Mouse (Mus musculus) forebrain, embryonic 11.5 days (tissue): ENCODE data around the gene R3hdm2. TPM values are rescaled to one million over a fixed set of nuclear protein-coding genes. Genes with fewer than 3 reads are reported as not detected.

Experiments
- ATAC-seq: fragments of 200-750 bp; cut with Nextera tagmentation; replicated peaks from 2 replicates; pipeline ENCODE4 v1.8.0; 2017; ENCODE audit warnings: moderate TSS enrichment; ENCODE audit not compliant: low FRiP score
- DNase-seq: peaks from one replicate; pipeline ENCODE4 v3.0.0-alpha.2; 2017; ENCODE audit warnings: low spot score
- H3K27ac ChIP-seq: fragments of 300-500 bp; sonication (generic); 2 replicates; pipeline ENCODE4 v1.5.1; 2014; ENCODE audit warnings: low read depth, low read length
- H3K27me3 ChIP-seq: fragments of 300-500 bp; sonication (generic); 2 replicates; pipeline ENCODE4 v1.6.1; 2014; ENCODE audit warnings: mild to moderate bottlenecking, low read length, mixed read lengths; ENCODE audit not compliant: control insufficient read depth, insufficient read depth
- H3K36me3 ChIP-seq: fragments of 300-500 bp; sonication (generic); 2 replicates; pipeline ENCODE4 v1.6.1; 2014; ENCODE audit warnings: mild to moderate bottlenecking, low read length, moderate library complexity, mixed read lengths; ENCODE audit not compliant: control insufficient read depth, insufficient read depth
- H3K4me1 ChIP-seq: fragments of 300-500 bp; sonication (generic); replicated peaks from 2 replicates; pipeline ENCODE4 v1.6.1; 2014; ENCODE audit warnings: low read length, mixed read lengths; ENCODE audit not compliant: control insufficient read depth, insufficient read depth
- H3K4me2 ChIP-seq: fragments of 300-500 bp; sonication (generic); 2 replicates; pipeline ENCODE4 v1.6.1; 2014; ENCODE audit warnings: low read depth, mild to moderate bottlenecking, low read length, moderate library complexity, mixed read lengths; ENCODE audit not compliant: severe bottlenecking
- H3K4me3 ChIP-seq: fragments of 300-500 bp; sonication (generic); 2 replicates; pipeline ENCODE4 v1.5.1; 2014; ENCODE audit warnings: low read depth, low read length
- H3K9ac ChIP-seq: fragments of 300-500 bp; sonication (generic); 2 replicates; pipeline ENCODE4 v1.6.1; 2014; ENCODE audit warnings: low read length
- H3K9me3 ChIP-seq: fragments of 300-500 bp; sonication (generic); 2 replicates; pipeline ENCODE4 v1.6.1; 2016; ENCODE audit warnings: low read length, mixed read lengths; ENCODE audit not compliant: control insufficient read depth
- WGBS: fragments of 180-500 bp; shearing (Covaris S2); extraction: QIAGEN DNeasy Blood & Tissue Kit; methylation state at CpG from one replicate; pipeline ENCODE4 v1.1.7; 2014; 5-methylcytosine and 5-hydroxymethylcytosine counted together
- polyA plus RNA-seq: library from polyadenylated mRNA; unstranded; fragments of >200 nt; fragmentation: Nextera tagmentation; extraction: Ambion mirVana; gene quantifications from 2 replicates; pipeline ENCODE4 v1.2.1, GENCODE M21; 2014

R3hdm2 gene
- polyA plus RNA-seq, 1 experiment from 2014 or later: 44.6 TPM

DNA sequence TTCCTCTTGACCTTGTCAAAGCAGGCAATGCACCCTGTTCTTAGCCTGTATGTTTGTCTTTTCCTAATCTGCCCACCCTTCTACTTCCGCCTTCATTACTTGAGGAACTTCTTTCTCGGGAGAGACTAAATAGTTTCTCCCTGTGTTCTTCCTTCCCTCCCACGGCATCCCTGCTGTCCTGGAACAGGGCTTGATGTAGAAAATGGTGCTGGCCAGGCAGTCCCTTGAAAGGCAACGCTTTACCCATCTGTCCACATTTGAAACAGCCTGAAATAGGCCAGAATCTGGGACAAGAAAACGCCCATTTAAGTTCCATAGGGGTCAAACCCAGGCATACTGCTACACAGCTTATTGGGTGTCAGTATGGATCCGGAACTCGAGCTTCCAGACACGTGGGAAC lies 30.3 kb upstream of the R3hdm2 start:
- Histone ChIP-seq H3K36me3 (no peaks in the 10 kb centered on the region), H3K9ac (no peak overlapping the region), H3K4me2 (no peak overlapping the region), H3K9me3 (no peaks in the 10 kb centered on the region), H3K4me1 (peaks cover 2% of the 10 kb centered on the region; the same call in 1 of the 2 replicates), H3K27me3 (no peaks in the 10 kb centered on the region), H3K27ac (no peak overlapping the region), H3K4me3 (no peak overlapping the region)
- ATAC-seq (0 out of 2 replicates have a peak, but pooled peaks have one; percentile 11), DNase-seq (no peak)
- 79% methylated on average over 8 of the region's 8 CpGs for WGBS

GRCm38 (mm10) chr10:127350594-127351284 lies 29.4 kb upstream of the R3hdm2 start:
- DNase-seq (peak; percentile 88), ATAC-seq (peak; percentile 80)
- Histone ChIP-seq H3K9me3 (no peaks in the 10 kb centered on the region), H3K27ac (no peak overlapping the region), H3K4me2 (peak overlapping the region; percentile 46; the same call in 1 of the 2 replicates), H3K27me3 (no peaks in the 10 kb centered on the region), H3K36me3 (no peaks in the 10 kb centered on the region), H3K4me1 (peaks cover 2% of the 10 kb centered on the region; the same call in 1 of the 2 replicates), H3K9ac (peak overlapping the region; percentile 41), H3K4me3 (peak overlapping the region; percentile 18)
- 16% methylated on average over 24 of the region's 24 CpGs for WGBS

GRCm38 (mm10) chr10:127351285-127351595 lies 28.9 kb upstream of the R3hdm2 start:
- no peak for ATAC-seq
- Histone ChIP-seq H3K9me3 (no peaks in the 10 kb centered on the region), H3K36me3 (no peaks in the 10 kb centered on the region), H3K9ac (no peak overlapping the region; the same call in 1 of the 2 replicates), H3K4me2 (no peak overlapping the region; the same call in 1 of the 2 replicates), H3K4me1 (peaks cover 2% of the 10 kb centered on the region; the same call in 1 of the 2 replicates), H3K4me3 (no peak overlapping the region), H3K27me3 (no peaks in the 10 kb centered on the region), H3K27ac (no peak overlapping the region)
- DNase-seq: no peak
- WGBS: 85% methylated on average over 8 of the region's 8 CpGs

DNA sequence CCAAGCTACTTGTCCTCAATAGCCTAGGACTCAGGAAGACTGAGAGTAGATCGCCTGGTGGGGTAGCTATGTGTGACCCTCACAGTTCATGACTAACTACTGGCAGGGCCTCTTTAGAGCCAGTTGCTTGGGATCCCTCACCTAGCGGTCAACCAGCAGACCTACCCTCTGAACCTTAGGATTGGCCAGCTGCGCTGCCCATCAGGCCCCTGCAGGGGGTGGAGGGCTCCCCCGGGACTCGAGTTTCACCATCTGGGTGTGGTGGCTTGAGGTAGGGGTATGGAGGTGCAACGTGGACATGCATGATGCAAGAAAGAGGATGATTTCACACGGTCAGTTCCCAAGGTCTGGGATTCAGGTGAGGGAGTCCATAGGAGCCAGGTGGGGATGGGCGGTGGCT lies 28.4 kb upstream of the R3hdm2 start:
- Histone ChIP-seq H3K4me1 (peaks cover 2% of the 10 kb centered on the region; the same call in 1 of the 2 replicates), H3K9me3 (no peaks in the 10 kb centered on the region), H3K27ac (no peak overlapping the region), H3K4me2 (no peak overlapping the region), H3K36me3 (no peaks in the 10 kb centered on the region), H3K27me3 (no peaks in the 10 kb centered on the region), H3K4me3 (no peak overlapping the region), H3K9ac (no peak overlapping the region)
- 77% methylated on average over 8 of the region's 8 CpGs for WGBS
- DNase-seq (no peak), ATAC-seq (no peak)

DNA sequence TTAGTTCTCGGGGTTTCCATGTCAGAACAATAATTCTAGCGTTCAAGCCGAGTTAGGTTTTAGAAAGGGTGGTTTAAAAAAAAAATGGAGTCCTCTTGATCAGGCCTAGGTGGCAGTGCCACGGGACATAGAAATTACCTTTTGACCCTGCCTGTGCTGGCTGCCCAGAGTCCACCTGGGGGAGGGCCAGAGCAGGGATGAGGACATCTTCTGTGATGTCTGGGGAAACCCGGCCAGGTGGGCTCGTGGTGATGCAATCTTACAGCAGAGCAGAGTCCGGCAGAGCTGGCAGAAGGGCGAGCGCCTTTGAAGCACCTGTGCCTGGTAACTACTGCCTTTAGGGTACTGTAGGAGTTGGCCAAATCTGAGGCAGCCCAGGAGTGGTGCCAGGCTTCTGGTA lies 27.9 kb upstream of the R3hdm2 start:
- H3K4me2 ChIP-seq: no peak overlapping the region
- no peaks in the 10 kb centered on the region for H3K36me3 ChIP-seq
- WGBS: 89% methylated on average over 9 of the region's 9 CpGs
- H3K27me3 ChIP-seq: no peaks in the 10 kb centered on the region
- peaks cover 2% of the 10 kb centered on the region; the same call in 1 of the 2 replicates for H3K4me1 ChIP-seq
- no peaks in the 10 kb centered on the region for H3K9me3 ChIP-seq
- no peak overlapping the region for H3K27ac ChIP-seq
- no peak overlapping the region for H3K4me3 ChIP-seq
- ATAC-seq (no peak), DNase-seq (no peak)
- no peak overlapping the region for H3K9ac ChIP-seq

- WGBS: 90% methylated on average over 11 of the region's 11 CpGs
- H3K4me3 ChIP-seq: no peak overlapping the region
- no peak overlapping the region for H3K4me2 ChIP-seq
- H3K9ac ChIP-seq: no peak overlapping the region
- H3K9me3 ChIP-seq: no peaks in the 10 kb centered on the region
- H3K4me1 ChIP-seq: peaks cover 2% of the 10 kb centered on the region; the same call in 1 of the 2 replicates
- no peak for DNase-seq
- no peaks in the 10 kb centered on the region for H3K36me3 ChIP-seq
- H3K27ac ChIP-seq: no peak overlapping the region
- no peaks in the 10 kb centered on the region for H3K27me3 ChIP-seq
- ATAC-seq: no peak
These were observed 27.4 kb upstream of the R3hdm2 start for GRCm38 (mm10) chr10:127352766-127353165.

GRCm38 (mm10) chr10:127353909-127354895 lies 25.9 kb upstream of the R3hdm2 start, which contains the start of gene Inhbe:
Inhbe (minus strand) TSS chr10:127354411.
- no peak within 1 kb of the TSS for H3K4me3 ChIP-seq
- H3K4me2 ChIP-seq: no peak within 1 kb of the TSS
- no peaks in the 10 kb centered on the region for H3K9me3 ChIP-seq
- peaks cover 2% of the 10 kb centered on the region; the same call in 1 of the 2 replicates for H3K4me1 ChIP-seq
- no peaks in the 10 kb centered on the region for H3K27me3 ChIP-seq
- H3K9ac ChIP-seq: no peak within 1 kb of the TSS
- 85% methylated on average over 18 of the region's 18 CpGs for WGBS
- no peak within 1 kb of the TSS for H3K27ac ChIP-seq
- DNase-seq (no peak), ATAC-seq (no peak)
- H3K36me3 ChIP-seq: no peaks in the 10 kb centered on the region

DNA sequence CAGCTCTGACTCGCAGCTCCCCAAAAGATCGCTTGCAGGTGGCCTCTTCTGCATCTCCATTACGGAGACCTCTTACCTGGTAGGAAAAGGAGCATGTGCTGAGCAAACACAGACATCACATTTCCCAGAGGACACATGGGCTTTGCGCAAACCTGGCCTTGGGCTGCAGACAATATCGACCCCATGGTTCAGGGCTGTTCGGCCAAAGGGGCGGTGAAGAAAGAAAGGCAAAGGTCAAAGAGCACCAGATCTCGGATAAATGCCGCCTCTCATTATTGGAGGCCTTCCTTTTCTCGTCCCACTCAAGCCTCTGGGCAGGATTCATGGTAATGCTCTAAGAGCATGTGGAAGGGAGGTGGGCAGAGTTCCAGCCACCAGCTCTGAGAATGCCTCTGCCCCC lies 24.8 kb upstream of the R3hdm2 start:
- Histone ChIP-seq H3K27me3 (no peaks in the 10 kb centered on the region), H3K4me2 (no peak overlapping the region), H3K36me3 (no peaks in the 10 kb centered on the region), H3K9me3 (no peaks in the 10 kb centered on the region), H3K27ac (no peak overlapping the region), H3K9ac (no peak overlapping the region), H3K4me1 (peaks cover 2% of the 10 kb centered on the region; the same call in 1 of the 2 replicates), H3K4me3 (no peak overlapping the region)
- no peak for ATAC-seq
- WGBS: 62% methylated on average over 10 of the region's 10 CpGs
- no peak for DNase-seq
